Mouse (Mus musculus): ENCODE data around the gene Psmg4. TPM values are rescaled to one million over a fixed set of nuclear protein-coding genes. Genes with fewer than 3 reads are reported as not detected.

Psmg4 gene
- polyA plus RNA-seq, 1 experiment from 2014 or later = 106 TPM

Other genes with a start within 250 kb of the Psmg4 start
- gene Nqo2, start 198.3 kb upstream of the Psmg4 start, polyA plus RNA-seq (2016; fragmentation: Nextera tagmentation; extraction: Ambion mirVana) = 14.1 and 16.6 TPM in 2 replicates
- gene Ripk1, start 160.6 kb upstream of the Psmg4 start, polyA plus RNA-seq (2016; fragmentation: Nextera tagmentation; extraction: Ambion mirVana) = 12.7 and 15.6 TPM in 2 replicates
- 55.4 and 60.9 TPM in 2 replicates for gene Serpinb6a, start 160.2 kb upstream of the Psmg4 start, polyA plus RNA-seq (2016; fragmentation: Nextera tagmentation; extraction: Ambion mirVana)
- gene Bphl, start 125.4 kb upstream of the Psmg4 start, polyA plus RNA-seq (2016; fragmentation: Nextera tagmentation; extraction: Ambion mirVana) = 46.1 and 46.2 TPM in 2 replicates
- 79.8 and 80.1 TPM in 2 replicates for gene Tubb2a, start 85.0 kb upstream of the Psmg4 start, polyA plus RNA-seq (2016; fragmentation: Nextera tagmentation; extraction: Ambion mirVana)
- gene Tubb2b, start 32.5 kb upstream of the Psmg4 start, polyA plus RNA-seq (2016; fragmentation: Nextera tagmentation; extraction: Ambion mirVana) = 25.6 and 27.1 TPM in 2 replicates
- gene Slc22a23, start 182.2 kb downstream of the Psmg4 start, polyA plus RNA-seq (2016; fragmentation: Nextera tagmentation; extraction: Ambion mirVana) = 5.0 and 5.1 TPM in 2 replicates

All from limb, embryonic 12.5 days (tissue).